Mouse (Mus musculus): ENCODE results near the gene Kmt2a. TPM values are rescaled to one million over a fixed set of nuclear protein-coding genes. Genes with fewer than 3 reads are reported as not detected.
A peak's percentile ranks its signal among the peaks of the same experiment; 100 is the strongest.

Kmt2a gene
- 18.7 and 20.6 TPM in 2 replicates for total RNA-seq (2014; rRNA removed)
- 14.4 and 19.0 TPM in 2 replicates for polyA plus RNA-seq (2015; fragmentation: Nextera tagmentation; extraction: Ambion mirVana)

DNA sequence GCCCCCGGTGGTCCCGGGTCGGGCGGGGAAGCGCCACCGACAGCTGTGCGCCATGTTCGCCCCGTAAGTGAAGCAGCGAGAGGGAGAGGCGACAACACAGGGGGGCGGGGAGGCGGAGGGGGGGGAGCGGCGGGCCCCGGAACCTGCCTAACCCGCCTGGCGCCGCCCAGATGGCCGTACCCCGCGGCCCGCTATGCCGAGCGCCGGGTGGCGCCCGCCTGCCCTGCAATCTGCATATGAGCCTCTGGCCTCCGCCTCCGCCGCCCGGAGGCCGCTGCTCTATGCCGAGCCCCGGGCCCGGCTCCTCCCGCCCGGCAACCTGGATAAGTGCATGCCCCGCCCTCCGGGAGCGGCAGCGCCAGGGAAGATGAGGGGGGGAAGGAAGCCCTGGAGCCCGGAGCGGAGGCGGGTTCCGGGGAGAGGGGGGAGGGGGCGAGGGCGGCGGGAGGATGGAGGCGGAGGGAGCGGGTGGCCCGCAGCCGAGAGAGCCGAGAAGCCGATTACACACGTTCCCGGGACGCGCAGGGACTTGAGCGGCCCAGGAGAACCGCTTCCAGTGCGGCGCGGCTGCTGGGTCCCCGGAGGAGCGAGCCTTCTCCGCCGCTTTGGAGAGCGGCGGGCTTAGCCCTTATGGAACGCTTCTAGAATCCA lies at the start of gene Kmt2a:
Gene Kmt2a (minus strand): TSS at position 76 of the 651 bp plus-strand sequence.
- no peaks in the 10 kb centered on the region for H3K9me3 ChIP-seq (ENCODE audit: low read length)
- TF ChIP-seq CTCF (IDR thresholded peaks at IDR 0.05; ENCODE audit: low read depth): no peak
- under 1% methylated on average over 35 of the region's 71 CpGs for WGBS
- peak within 1 kb of the TSS; percentile 100 for H3K4me3 ChIP-seq (ENCODE audit: low read length)
- DNase-seq (ENCODE audit: low spot score): peak; percentile 98
- no peaks in the 10 kb centered on the region for H3K27me3 ChIP-seq (ENCODE audit: insufficient read depth, low read length)
- H3K36me3 ChIP-seq (ENCODE audit: insufficient read depth, low read length): no peaks in the 10 kb centered on the region; the same call in 1 of the 2 replicates
- H3K27ac ChIP-seq: peak within 1 kb of the TSS; percentile 99
- peak within 1 kb of the TSS; percentile 97 for H3K4me2 ChIP-seq (ENCODE audit: low read depth, low read length)
- ATAC-seq: peak; percentile 87
- peaks cover 17% of the 10 kb centered on the region for H3K4me1 ChIP-seq (ENCODE audit: insufficient read depth, low read length)
- peak within 1 kb of the TSS; percentile 98 for H3K9ac ChIP-seq (replicated peaks; ENCODE audit: low read length)

DNA sequence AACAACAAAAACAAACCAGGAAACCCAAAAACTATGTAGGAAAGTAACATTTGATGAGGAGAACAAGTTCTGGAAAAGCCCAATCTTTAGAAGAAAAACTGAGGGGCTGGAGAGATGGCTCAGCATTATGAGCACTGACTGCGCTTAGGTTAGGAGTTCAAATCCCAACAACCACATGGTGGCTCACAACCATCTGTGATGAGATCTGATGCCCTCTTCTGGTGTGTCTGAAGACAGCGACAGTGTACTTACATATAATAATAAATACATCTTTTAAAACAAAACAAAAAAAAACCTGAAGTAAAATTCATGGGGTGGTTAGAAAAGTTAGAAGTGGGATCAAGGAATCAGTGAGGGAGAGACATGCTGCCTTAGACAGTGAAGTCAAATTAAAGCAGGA lies 40.4 kb upstream of the Kmt2a start:
- no peak for ATAC-seq
- H3K4me2 ChIP-seq (ENCODE audit: low read depth, low read length): peak overlapping the region; percentile 79
- H3K9me3 ChIP-seq (ENCODE audit: low read length): no peaks in the 10 kb centered on the region
- peak overlapping the region; percentile 96 for H3K4me3 ChIP-seq (ENCODE audit: low read length)
- H3K27ac ChIP-seq: peak overlapping the region; percentile 90
- H3K36me3 ChIP-seq (ENCODE audit: insufficient read depth, low read length): peaks cover 3% of the 10 kb centered on the region; the same call in 1 of the 2 replicates
- H3K4me1 ChIP-seq (ENCODE audit: insufficient read depth, low read length): peaks cover 6% of the 10 kb centered on the region; the same call in 1 of the 2 replicates
- DNase-seq (ENCODE audit: low spot score): no peak
- no peak for TF ChIP-seq CTCF (IDR thresholded peaks at IDR 0.05; ENCODE audit: low read depth)
- no peak overlapping the region for H3K9ac ChIP-seq (replicated peaks; ENCODE audit: low read length)
- WGBS: 65% methylated on average over 2 of the region's 2 CpGs
- H3K27me3 ChIP-seq (ENCODE audit: insufficient read depth, low read length): no peaks in the 10 kb centered on the region

DNA sequence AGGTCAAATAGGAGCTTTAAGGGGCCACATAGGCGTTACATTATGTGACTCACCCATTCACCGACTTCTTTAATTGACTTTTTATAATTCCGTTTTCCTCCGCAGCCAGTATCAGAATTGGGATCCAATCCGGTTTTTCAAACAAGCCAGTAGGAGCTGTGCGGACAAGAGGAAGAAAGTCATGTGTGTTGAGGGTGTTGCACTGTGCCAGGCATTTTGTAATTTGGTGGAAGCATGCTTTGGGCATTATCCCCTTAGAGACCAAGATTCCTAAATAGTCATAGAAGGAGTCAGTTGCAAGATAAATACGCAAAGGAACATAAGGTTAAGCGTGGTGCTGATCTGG lies 40.0 kb upstream of the Kmt2a start:
- H3K4me3 ChIP-seq (ENCODE audit: low read length): peak overlapping the region; percentile 96
- DNase-seq (ENCODE audit: low spot score): peak; percentile 85

DNA sequence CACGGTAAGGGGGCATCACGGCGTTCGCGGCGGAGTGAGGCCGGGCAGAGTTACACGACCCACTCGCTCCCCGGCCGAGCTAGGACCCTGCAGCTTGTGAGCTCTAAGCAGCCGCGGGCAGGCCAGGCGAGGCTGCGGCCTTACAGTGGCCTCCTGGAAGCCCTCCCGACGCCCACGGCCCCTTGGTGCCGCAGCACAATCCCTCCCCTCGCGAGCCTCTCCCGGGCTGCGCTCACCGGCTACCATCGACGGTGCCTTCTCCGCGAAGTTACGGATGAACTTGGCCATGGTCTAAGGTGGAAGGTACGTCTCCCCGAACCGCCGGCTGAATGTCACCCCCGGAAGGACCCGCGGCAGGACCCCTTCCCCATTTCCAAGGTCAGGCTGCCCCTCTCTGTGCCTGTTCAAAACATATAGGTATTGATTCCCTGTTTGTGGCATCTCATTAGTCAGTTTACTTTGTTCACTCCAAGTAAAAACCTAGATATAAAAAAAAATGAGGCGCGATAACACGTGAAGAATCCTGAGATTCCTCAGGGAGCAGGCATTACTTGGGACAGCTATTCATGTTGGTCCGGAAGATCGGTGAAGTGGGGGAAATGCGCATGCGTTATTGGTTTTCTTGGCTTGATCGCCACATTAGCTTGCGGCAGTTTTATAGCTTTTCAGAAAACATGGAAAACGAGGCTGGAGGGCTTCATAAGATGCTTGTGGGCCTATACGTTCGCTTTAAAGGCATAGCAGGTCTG lies 39.5 kb upstream of the Kmt2a start, which contains the start of gene Atp5l:
Gene Atp5l (minus strand): TSS at position 369 of the 749 bp plus-strand sequence.
- no peaks in the 10 kb centered on the region for H3K9me3 ChIP-seq (ENCODE audit: low read length)
- ATAC-seq (peak; percentile 90), DNase-seq (ENCODE audit: low spot score) (peak; percentile 99)
- no peaks in the 10 kb centered on the region; the same call in 1 of the 2 replicates for H3K36me3 ChIP-seq (ENCODE audit: insufficient read depth, low read length)
- peak within 1 kb of the TSS; percentile 79 for H3K4me2 ChIP-seq (ENCODE audit: low read depth, low read length)
- no peak for TF ChIP-seq CTCF (IDR thresholded peaks at IDR 0.05; ENCODE audit: low read depth)
- peak within 1 kb of the TSS; percentile 96 for H3K9ac ChIP-seq (replicated peaks; ENCODE audit: low read length)
- H3K4me3 ChIP-seq (ENCODE audit: low read length): peak within 1 kb of the TSS; percentile 96
- H3K27me3 ChIP-seq (ENCODE audit: insufficient read depth, low read length): no peaks in the 10 kb centered on the region
- H3K27ac ChIP-seq: peak within 1 kb of the TSS; percentile 90
- peaks cover 6% of the 10 kb centered on the region; the same call in 1 of the 2 replicates for H3K4me1 ChIP-seq (ENCODE audit: insufficient read depth, low read length)
- WGBS: under 1% methylated on average over 48 of the region's 48 CpGs

More for the DNA sequence above, 40.0 kb upstream of the Kmt2a start:
- Histone ChIP-seq H3K4me2 (ENCODE audit: low read depth, low read length) (peak overlapping the region; percentile 79), H3K36me3 (ENCODE audit: insufficient read depth, low read length) (peaks cover 3% of the 10 kb centered on the region; the same call in 1 of the 2 replicates), H3K9me3 (ENCODE audit: low read length) (no peaks in the 10 kb centered on the region), H3K27me3 (ENCODE audit: insufficient read depth, low read length) (no peaks in the 10 kb centered on the region), H3K4me1 (ENCODE audit: insufficient read depth, low read length) (peaks cover 6% of the 10 kb centered on the region; the same call in 1 of the 2 replicates), H3K27ac (peak overlapping the region; percentile 90), H3K9ac (replicated peaks; ENCODE audit: low read length) (peak overlapping the region; percentile 96)
- no peak for TF ChIP-seq CTCF (IDR thresholded peaks at IDR 0.05; ENCODE audit: low read depth)
- ATAC-seq: peak; percentile 90
- under 1% methylated on average over 8 of the region's 8 CpGs for WGBS

DNA sequence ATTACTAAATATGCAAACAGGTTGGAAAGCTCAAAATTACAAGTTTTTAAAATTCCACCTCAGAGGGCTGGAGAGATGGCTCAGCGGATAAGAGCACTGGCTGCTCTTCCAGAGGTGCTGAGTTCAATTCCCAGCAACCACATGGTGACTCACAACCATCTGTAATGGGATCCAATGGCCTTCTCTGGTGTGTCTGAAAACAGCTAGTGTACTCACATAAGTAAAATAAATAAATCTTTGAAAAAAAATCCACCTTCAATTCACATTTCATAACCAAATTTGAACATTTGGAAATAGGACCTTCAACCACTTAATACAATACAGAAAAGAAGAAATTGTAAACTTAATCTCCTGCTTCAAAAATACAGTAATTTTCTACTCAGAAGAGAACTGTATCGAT lies 38.5 kb upstream of the Kmt2a start:
- no peaks in the 10 kb centered on the region for H3K9me3 ChIP-seq (ENCODE audit: low read length)
- DNase-seq (ENCODE audit: low spot score) (no peak), ATAC-seq (no peak)
- peak overlapping the region; percentile 90; the same call in 1 of the 2 replicates for H3K27ac ChIP-seq
- TF ChIP-seq CTCF (IDR thresholded peaks at IDR 0.05; ENCODE audit: low read depth): no peak
- peak overlapping the region; percentile 96 for H3K4me3 ChIP-seq (ENCODE audit: low read length)
- WGBS: 39% methylated on average over 2 of the region's 2 CpGs
- peak overlapping the region; percentile 79 for H3K4me2 ChIP-seq (ENCODE audit: low read depth, low read length)
- H3K4me1 ChIP-seq (ENCODE audit: insufficient read depth, low read length): peaks cover 10% of the 10 kb centered on the region; the same call in 1 of the 2 replicates
- peak overlapping the region; percentile 96 for H3K9ac ChIP-seq (replicated peaks; ENCODE audit: low read length)
- H3K27me3 ChIP-seq (ENCODE audit: insufficient read depth, low read length): no peaks in the 10 kb centered on the region
- H3K36me3 ChIP-seq (ENCODE audit: insufficient read depth, low read length): no peaks in the 10 kb centered on the region; the same call in 1 of the 2 replicates

DNA sequence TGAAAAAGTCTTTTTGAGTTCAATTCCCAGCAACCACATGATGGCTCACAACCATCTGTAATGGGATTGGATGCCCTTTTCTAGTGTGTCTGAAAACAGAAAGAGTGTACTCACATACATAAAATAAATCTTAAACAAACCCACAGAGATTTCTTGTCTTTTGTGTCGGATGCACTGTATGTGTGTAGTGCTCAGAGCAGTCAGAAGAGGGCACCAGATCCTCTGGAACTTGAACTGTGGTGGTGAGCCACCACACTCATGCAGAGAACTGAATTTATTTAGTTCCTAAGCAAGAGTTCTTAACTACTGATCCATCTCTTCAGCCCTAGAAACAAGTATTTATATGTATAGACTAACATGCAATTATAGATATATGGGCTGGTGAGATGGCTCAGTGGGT lies 35.1 kb upstream of the Kmt2a start:
- H3K36me3 ChIP-seq (ENCODE audit: insufficient read depth, low read length): 0 out of 2 replicates have a peak, but pooled peaks cover 6% of the 10 kb centered on the region
- ATAC-seq (no peak), DNase-seq (ENCODE audit: low spot score) (peak; percentile 50)
- peak; percentile 66 for TF ChIP-seq CTCF (IDR thresholded peaks at IDR 0.05; ENCODE audit: low read depth)
- no peak overlapping the region for H3K27ac ChIP-seq
- H3K9ac ChIP-seq (replicated peaks; ENCODE audit: low read length): no peak overlapping the region
- H3K4me2 ChIP-seq (ENCODE audit: low read depth, low read length): no peak overlapping the region
- H3K9me3 ChIP-seq (ENCODE audit: low read length): no peaks in the 10 kb centered on the region
- WGBS: 38% methylated on average over 1 of the region's 1 CpGs
- H3K4me1 ChIP-seq (ENCODE audit: insufficient read depth, low read length): peaks cover 10% of the 10 kb centered on the region; the same call in 1 of the 2 replicates
- no peaks in the 10 kb centered on the region for H3K27me3 ChIP-seq (ENCODE audit: insufficient read depth, low read length)
- no peak overlapping the region for H3K4me3 ChIP-seq (ENCODE audit: low read length)

Data from hindbrain, postnatal 0 days (tissue).